Mouse (Mus musculus): ENCODE results near the gene Ccdc162.

Ccdc162 gene

DNA sequence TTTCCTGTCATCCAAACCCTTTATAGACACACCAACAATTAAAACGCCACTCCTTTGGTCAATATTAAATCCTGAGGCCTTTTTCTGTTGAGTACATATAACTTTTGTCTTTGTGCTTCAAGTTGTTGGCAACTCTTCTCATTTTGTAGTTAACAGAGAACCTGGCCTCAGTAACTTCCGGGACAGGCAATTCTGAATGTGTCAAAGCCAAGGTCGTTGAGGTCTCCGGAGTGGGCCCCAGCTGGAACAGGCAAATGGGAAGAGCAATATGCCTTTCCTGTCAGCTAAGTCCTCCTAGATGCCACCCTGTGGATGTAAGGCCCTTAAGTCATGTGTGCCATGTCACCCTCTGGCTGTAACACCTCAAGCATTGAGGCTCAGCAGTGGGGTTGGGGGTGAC lies 136.0 kb downstream of the Ccdc162 start:
- intact Hi-C loops (cut with DNase I) = no loop called here

DNA sequence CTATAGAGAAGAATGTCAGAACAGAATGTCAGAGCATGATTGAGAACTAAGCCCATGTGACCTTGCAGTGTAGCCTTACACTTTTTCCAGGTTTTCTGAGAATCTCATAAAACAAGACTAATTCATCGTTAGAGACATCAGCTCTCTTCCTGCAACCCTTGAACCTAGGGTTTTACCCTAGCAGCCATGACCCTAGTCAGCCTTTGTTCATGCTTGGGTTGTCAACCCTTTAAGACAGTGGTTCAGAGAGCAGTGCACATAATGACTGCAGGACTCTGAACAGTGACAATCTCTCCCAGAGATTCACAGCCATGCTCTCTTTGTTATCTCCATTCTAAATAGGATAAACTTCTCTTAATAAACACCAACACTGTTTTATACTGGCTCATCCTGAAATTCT lies 137.9 kb downstream of the Ccdc162 start:
- intact Hi-C loops (cut with DNase I) = no loop called here

GRCm38 (mm10) chr10:41576328-41576833 lies 140.1 kb downstream of the Ccdc162 start:
- intact Hi-C loops (cut with DNase I) = no loop called here

GRCm38 (mm10) chr10:41575451-41576327 lies 140.7 kb downstream of the Ccdc162 start:
- intact Hi-C loops (cut with DNase I) = no loop called here

- intact Hi-C loops (cut with DNase I) = no loop called here
Observed at GRCm38 (mm10) chr10:41573190-41573589, 143.2 kb downstream of the Ccdc162 start.

GRCm38 (mm10) chr10:41572274-41572673 lies 144.2 kb downstream of the Ccdc162 start:
- intact Hi-C loops (cut with DNase I) = no loop called here

DNA sequence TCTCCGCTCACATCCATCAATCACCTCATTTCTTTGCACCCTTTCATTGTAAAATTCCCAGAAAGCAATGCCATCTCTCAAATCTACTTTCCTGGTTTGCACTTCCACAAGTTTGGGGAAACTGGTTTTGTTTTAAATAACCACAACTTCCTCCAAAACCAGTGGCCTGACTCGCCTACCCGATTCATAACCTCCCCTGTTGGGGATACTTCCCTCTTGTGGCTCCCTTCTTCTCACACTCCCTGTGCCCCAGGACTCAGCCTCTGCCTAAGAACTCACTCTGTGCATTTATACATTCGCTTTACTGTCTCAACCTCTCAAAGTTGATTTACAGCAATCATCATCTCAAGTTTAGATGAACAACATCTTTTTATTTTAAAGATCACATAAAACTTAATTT lies 145.4 kb downstream of the Ccdc162 start:
- intact Hi-C loops (cut with DNase I) = no loop called here

- intact Hi-C loops (cut with DNase I) = no loop called here
Observed at GRCm38 (mm10) chr10:41568306-41568705, 148.1 kb downstream of the Ccdc162 start.

DNA sequence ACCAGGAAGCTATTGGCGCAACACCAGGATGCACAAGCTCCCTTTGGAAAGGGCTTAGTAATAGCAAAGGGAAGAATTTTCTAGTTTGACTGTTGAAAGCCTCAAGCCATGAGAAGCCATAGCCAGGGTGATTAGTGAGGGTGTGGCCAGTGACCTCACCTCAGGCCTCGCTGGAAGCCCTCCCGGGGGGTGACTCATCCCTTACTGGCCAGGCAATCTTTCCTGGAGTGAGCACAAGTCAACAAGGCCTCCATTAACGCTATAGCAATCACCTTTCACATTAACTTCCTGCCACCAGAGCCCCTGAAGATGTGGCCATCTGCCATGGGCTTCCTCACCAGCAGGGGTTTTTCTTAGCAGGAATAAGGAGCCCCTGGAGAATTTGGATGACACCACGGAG lies 151.3 kb downstream of the Ccdc162 start:
- intact Hi-C loops (cut with DNase I) = no loop called here

DNA sequence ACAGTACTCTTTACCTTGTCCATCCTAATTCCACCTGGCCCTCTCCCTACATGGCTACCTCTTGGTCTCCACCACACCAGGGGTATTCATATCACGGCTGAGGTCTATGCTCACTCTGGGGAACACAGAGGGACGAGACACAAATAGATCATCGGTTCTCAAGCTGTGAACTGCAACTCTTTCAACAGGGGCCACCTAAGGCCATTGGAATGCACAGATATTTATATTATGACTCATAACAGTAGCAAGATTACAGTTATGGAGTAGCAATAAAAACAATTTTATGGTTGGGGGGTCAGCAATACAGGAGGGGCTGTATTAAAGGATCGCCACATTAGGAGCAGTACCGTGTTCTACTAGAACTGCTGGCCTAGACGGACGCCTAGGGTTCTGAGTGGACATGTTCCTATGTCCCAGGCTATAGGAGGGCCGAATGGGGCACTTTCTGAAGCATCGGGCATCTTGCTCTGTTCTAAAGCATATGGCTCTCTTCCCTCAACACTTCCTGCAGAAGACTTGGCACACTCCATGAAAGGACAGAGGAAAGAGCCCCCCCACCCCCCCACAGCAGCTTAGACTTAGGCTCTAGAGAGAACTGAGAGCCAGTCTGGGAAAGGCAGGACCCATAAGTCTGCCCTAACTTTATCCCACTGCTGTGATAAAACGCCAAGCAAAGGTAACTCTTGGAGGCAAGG lies 154.6 kb downstream of the Ccdc162 start:
- intact Hi-C loops (cut with DNase I) = no loop called here

DNA sequence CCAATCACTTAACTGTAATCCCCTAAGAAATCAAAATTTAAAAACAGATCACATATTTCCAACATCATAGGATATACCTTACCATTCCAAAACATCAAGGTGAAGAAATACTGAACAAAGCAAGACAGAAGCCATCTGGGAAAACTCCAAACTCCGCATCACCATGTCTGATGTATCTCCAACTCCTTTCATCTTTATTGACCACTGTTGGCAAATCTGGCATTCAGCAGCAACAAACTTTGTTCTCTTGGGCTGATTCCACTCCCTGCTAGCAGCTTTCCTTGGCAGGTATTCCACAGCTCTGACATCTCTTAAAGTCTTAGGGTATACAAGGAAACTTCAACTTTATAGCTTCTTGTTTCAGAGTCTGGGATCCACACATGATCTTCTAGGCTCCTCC lies 158.0 kb downstream of the Ccdc162 start:
- intact Hi-C loops (cut with DNase I) = no loop called here

DNA sequence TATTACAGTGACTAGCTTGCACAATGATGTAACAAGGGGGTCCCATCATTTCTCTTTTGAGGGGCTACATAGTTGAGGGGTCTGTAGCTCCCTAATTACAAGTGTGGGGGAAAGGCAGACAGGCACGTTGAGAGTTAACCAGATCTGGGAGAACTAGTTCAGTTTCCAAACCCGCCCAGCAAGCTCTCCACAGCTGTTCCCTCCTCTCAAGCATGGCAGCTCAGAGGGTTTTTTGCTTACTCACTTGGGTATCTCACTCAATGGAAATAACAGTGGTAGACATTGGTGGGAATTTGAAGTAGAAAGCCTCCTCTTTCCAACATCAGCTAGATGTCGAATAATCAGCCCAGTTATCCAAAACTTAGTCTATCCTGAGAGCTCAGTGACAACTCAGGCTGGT lies 161.4 kb downstream of the Ccdc162 start:
- intact Hi-C loops (cut with DNase I) = no loop called here

DNA sequence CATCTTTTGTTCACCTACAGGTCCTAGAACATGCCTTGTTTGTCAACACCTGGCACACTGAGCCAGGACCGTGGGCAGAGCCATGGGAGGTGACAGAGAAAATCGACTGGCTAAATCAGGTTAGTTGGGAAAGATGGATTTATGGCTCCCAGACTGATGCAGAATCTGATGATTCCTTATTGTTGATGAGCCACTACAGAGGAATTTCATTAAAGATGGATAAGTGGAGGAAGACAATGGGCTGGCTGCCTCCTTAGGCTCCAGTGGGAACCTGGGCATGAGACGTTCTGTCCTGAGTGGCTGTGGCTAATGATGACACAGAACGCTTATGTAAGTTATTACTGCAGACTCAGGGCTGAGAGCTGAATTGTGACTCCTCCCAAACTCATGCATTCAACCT lies 162.7 kb downstream of the Ccdc162 start:
- intact Hi-C loops (cut with DNase I) = no loop called here

GRCm38 (mm10) chr10:41552847-41553589 lies 163.4 kb downstream of the Ccdc162 start:
- intact Hi-C loops (cut with DNase I) = no loop called here

- intact Hi-C loops (cut with DNase I) = no loop called here
Observed at GRCm38 (mm10) chr10:41552319-41552718, 164.1 kb downstream of the Ccdc162 start.

GRCm38 (mm10) chr10:41550711-41551110 lies 165.7 kb downstream of the Ccdc162 start:
- intact Hi-C loops (cut with DNase I) = no loop called here

GRCm38 (mm10) chr10:41546396-41547165 lies 169.9 kb downstream of the Ccdc162 start:
- intact Hi-C loops (cut with DNase I) = no loop called here

DNA sequence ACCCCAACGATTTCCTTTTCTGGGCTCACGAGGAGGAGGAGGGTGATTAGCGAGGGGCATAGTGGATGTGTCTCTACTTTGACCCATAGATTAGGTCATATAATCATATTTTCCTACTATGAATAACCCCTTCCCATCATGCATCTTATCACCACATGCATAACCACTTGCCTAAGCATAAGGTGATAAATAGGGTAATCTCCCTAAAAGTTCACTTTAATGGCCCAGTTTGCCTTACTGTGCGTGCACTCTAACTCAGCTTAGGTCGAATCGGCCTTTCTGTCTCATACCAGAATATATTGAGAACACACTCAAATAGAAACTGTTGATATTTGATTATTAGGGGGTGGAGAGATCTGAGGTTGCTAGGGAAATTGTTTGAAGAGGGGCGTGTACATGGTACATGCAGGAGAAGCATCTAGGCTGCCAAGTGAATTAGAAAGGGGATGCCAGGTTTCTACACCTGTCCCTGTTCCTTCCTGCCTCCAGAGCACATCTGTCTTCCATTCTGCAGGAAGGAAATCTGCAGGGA lies 171.1 kb downstream of the Ccdc162 start:
- intact Hi-C loops (cut with DNase I) = no loop called here

DNA sequence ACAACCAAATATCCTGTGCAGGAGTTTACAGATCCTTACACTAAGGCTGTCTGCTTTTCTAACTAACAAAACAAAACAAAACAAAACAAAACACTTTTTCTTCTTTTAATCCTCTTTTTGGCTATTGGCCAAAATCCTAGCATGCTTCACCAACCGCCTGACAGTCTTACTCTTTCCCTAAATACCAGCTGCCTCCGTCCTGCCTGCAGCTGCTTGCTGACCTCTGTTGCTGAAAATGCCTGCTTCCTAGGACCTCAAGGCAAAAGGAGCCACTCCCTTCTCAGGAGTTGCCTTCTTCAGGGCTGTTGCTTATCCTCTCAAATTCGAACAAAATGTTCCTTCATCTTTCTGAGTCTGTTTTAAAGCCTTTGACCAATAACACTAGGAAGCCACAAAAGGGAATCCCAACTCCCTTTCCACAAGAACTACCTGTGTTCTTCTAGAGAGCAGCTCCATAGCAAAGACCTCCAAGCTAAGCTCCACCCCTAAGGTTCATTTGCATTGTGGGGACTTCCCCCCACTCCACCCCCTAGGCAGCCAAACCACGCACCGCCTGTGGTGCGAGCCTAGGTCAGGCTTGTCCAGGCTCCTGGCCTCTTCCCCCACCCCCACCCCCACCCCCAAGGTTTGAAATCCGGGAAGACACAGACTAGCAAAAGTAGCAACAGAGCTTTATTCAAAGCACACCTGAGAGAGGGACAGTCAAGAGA lies 171.8 kb downstream of the Ccdc162 start:
- intact Hi-C loops (cut with DNase I) = no loop called here

DNA sequence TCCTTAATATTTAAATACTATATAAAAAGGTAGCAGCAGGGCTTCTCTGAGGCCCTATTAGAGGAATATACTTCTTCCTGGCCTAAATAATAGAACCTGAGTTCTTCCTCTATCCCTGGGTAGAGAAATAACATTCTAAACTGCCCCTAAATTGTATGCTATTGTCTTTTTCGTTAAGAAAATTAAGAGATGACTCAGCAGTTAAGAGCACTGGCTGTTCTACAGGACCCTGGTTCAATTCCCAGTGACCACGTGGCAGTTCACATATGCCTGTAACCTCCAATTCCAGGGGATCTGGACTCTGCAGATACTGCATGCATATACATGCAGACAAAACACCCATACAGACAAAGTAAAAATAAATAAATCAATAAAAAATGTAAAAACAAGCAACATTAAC lies 172.6 kb downstream of the Ccdc162 start:
- intact Hi-C loops (cut with DNase I) = no loop called here
